Mouse (Mus musculus): ENCODE data around the gene Trem3. TPM values are rescaled to one million over a fixed set of nuclear protein-coding genes. Genes with fewer than 3 reads are reported as not detected.

Trem3 gene
- total RNA-seq, 2 experiments from 2014 or later = 72.1 to 77.8 TPM

Other genes with a start within 250 kb of the Trem3 start
- not detected in 2 replicates for gene 1700122O11Rik, start 209.5 kb upstream of the Trem3 start, total RNA-seq (2015)
- not detected in 2 replicates for gene 1700122O11Rik, start 209.5 kb upstream of the Trem3 start, total RNA-seq (2017)
- not detected in 2 replicates for gene 1700067P10Rik, start 158.5 kb upstream of the Trem3 start, total RNA-seq (2015)
- not detected in 2 replicates for gene 1700067P10Rik, start 158.5 kb upstream of the Trem3 start, total RNA-seq (2017)
- 9.9 and 12.1 TPM in 2 replicates for gene 9830107B12Rik, start 101.5 kb upstream of the Trem3 start, total RNA-seq (2015)
- 19.1 and 19.9 TPM in 2 replicates for gene 9830107B12Rik, start 101.5 kb upstream of the Trem3 start, total RNA-seq (2017)
- gene A530064D06Rik, start 80.5 kb upstream of the Trem3 start, total RNA-seq (2015) = 43.0 and 46.9 TPM in 2 replicates
- gene A530064D06Rik, start 80.5 kb upstream of the Trem3 start, total RNA-seq (2017) = 58.8 and 60.9 TPM in 2 replicates
- gene Trem1, start 15.0 kb upstream of the Trem3 start, total RNA-seq (2015) = 5.4 and 6.6 TPM in 2 replicates
- gene Trem1, start 15.0 kb upstream of the Trem3 start, total RNA-seq (2017) = 18.9 and 19.2 TPM in 2 replicates
- 5.5 and 6.3 TPM in 2 replicates for gene Treml4, start 16.5 kb downstream of the Trem3 start, total RNA-seq (2015)
- gene Treml4, start 16.5 kb downstream of the Trem3 start, total RNA-seq (2017) = 15.4 and 20.2 TPM in 2 replicates
- gene Treml2, start 51.7 kb downstream of the Trem3 start, total RNA-seq (2015) = 48.1 and 51.7 TPM in 2 replicates
- 45.3 and 52.1 TPM in 2 replicates for gene Treml2, start 51.7 kb downstream of the Trem3 start, total RNA-seq (2017)
- gene B430306N03Rik, start 68.4 kb downstream of the Trem3 start, total RNA-seq (2015) = 68.9 and 78.4 TPM in 2 replicates
- gene B430306N03Rik, start 68.4 kb downstream of the Trem3 start, total RNA-seq (2017) = 34.0 and 39.6 TPM in 2 replicates
- 50.6 and 58.3 TPM in 2 replicates for gene Trem2, start 98.6 kb downstream of the Trem3 start, total RNA-seq (2015)
- gene Trem2, start 98.6 kb downstream of the Trem3 start, total RNA-seq (2017) = 85.8 and 90.5 TPM in 2 replicates
- 0.29 and 0.39 TPM in 2 replicates for gene Treml1, start 112.1 kb downstream of the Trem3 start, total RNA-seq (2015)
- gene Treml1, start 112.1 kb downstream of the Trem3 start, total RNA-seq (2017) = 0.40 TPM in 1 of 2 replicates, not detected in the other
- gene Nfya, start 162.1 kb downstream of the Trem3 start, total RNA-seq (2015) = 83.3 and 85.2 TPM in 2 replicates
- gene Nfya, start 162.1 kb downstream of the Trem3 start, total RNA-seq (2017) = 32.8 and 47.1 TPM in 2 replicates
- gene Oard1, start 162.2 kb downstream of the Trem3 start, total RNA-seq (2015) = 40.3 and 42.5 TPM in 2 replicates
- 52.8 and 53.3 TPM in 2 replicates for gene Oard1, start 162.2 kb downstream of the Trem3 start, total RNA-seq (2017)
- 0.45 TPM in 1 of 2 replicates, not detected in the other for gene Apobec2, start 185.2 kb downstream of the Trem3 start, total RNA-seq (2015)
- gene Apobec2, start 185.2 kb downstream of the Trem3 start, total RNA-seq (2017) = 0.20 TPM in 1 of 2 replicates, not detected in the other
- gene Tspo2, start 203.7 kb downstream of the Trem3 start, total RNA-seq (2015) = 3.2 and 5.3 TPM in 2 replicates
- 4.4 and 14.3 TPM in 2 replicates for gene Tspo2, start 203.7 kb downstream of the Trem3 start, total RNA-seq (2017)
- 0.38 TPM in 1 of 2 replicates, not detected in the other for gene Unc5cl, start 207.1 kb downstream of the Trem3 start, total RNA-seq (2015)
- 0.37 and 0.40 TPM in 2 replicates for gene Unc5cl, start 207.1 kb downstream of the Trem3 start, total RNA-seq (2017)

Data from megakaryocyte, adult 5-6 weeks (primary cell).